Mouse (Mus musculus): Measurements from ENCODE around the gene Tbx5.

DNA sequence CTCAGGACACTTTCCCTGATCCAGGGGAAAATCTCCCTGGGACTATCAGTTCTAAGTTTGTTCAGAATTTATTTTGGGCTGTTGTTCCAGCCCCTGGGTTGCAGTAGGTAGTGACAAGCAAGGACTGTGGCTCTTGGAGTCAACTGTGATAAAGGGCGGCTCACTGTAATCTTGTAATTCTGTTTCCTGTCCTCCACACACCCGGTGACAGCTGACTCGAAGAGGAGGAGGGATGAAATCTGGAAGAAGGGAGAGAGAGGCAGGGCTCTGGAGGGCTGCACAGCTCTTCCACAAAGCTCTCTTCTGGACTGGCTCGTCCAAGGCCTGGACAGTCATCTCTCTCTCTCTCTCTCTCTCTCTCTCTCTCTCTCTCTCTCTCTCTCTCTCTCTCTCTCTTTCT is 24.6 kb downstream of the Tbx5 start:
- TF ChIP-seq CTCF (IDR thresholded peaks at IDR 0.05 in 2 of 3, conservative IDR thresholded peaks at IDR 0.05 in 1 of 3; ENCODE audit: control insufficient read depth in 1 of 3, insufficient read depth in 1 of 3, low read depth in 2 of 3, low read length in 3 of 3, poor library complexity in 1 of 3, severe bottlenecking in 1 of 3) (no peak), GABPA (IDR thresholded peaks at IDR 0.05; ENCODE audit: low read depth, low read length) (no peak), POLR2A (IDR thresholded peaks at IDR 0.05; ENCODE audit: control insufficient read depth in 1 of 2, insufficient read depth in 1 of 2, low read depth in 1 of 2, low read length in 2 of 2, poor library complexity in 1 of 2) (no peak), ETS1 (IDR thresholded peaks at IDR 0.05; ENCODE audit: low read depth, low read length) (no peak), E2F4 (IDR thresholded peaks at IDR 0.05; ENCODE audit: borderline replicate concordance, low read depth, low read length) (no peak), GATA1 (IDR thresholded peaks at IDR 0.05; ENCODE audit: low read depth, low read length) (no peak), CHD1 (IDR thresholded peaks at IDR 0.05; ENCODE audit: low read depth, low read length) (no peak)
